Mouse (Mus musculus): ENCODE data around the gene Coq2.

Gene Coq2

GRCm38 (mm10) chr5:100658460-100658859 lies 16.5 kb downstream of the Coq2 start:
- no peak for DNase-seq (ENCODE audit: low read depth)

- DNase-seq (ENCODE audit: low read depth) = peak; percentile 52
These were observed 18.6 kb downstream of the Coq2 start for GRCm38 (mm10) chr5:100656352-100656751.

GRCm38 (mm10) chr5:100652327-100652726 lies 22.6 kb downstream of the Coq2 start:
- no peak for DNase-seq (ENCODE audit: low read depth)

DNA sequence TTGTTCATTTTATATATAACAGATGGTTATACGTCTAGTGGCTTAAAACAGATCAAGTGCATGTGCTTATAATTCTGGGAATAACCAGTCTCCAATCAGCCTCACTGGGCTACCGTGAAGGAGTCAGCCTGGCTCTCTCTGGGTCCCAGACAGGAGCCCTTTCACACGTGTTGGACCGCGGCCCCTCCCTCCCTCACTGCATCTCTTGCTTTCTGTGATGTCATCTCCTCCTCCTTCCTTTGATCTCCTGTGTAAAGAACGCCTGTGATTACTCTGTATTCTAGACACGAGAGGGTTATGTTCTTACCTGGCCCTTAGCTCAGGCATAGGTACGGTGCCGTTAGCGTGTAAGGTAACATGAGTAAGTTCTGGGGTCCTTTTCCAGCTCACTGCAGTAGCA lies 23.5 kb downstream of the Coq2 start:
- no peak for DNase-seq (ENCODE audit: low read depth)

DNA sequence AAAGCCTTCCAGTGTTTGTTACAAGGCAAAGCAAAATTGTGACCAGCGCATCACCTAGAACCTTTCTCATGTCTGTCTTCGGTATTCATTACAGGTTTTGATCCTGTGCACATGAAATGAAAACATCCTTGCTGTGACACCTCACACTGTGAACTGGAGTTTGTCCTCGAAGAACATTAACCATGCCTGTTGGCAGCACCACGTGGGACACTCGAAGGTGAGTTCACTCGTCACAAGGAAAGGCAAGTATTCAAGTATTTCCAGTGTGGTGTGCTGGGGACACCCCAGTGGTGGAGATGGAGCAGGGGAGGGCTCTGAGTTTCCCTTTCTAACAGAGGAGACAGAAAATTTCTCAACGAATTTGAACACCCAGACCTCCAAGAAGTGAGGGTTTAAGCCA lies 24.0 kb downstream of the Coq2 start:
- no peak for DNase-seq (ENCODE audit: low read depth)

DNA sequence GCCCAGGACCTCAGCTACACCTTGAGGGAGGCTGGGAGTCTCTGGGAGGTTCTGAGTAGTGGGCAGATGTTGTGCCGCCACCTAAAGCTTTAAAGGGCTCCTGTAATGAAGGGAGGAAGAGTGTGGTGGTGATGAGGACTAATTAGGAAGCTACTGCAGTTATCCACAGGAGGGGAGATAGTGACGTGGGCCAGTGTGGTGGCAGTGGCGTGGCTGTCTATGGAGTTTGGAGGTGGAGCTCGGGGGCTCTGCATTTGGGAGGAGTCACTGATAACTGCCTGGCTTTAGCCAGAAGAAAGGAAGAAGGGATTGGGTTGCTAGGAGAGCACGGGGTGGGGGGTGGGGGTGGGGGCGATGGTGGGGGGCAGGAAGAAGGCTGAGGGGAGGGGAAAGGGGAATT lies 26.4 kb downstream of the Coq2 start:
- DNase-seq (ENCODE audit: low read depth) = no peak

- no peak for DNase-seq (ENCODE audit: low read depth)
These were observed 26.9 kb downstream of the Coq2 start for GRCm38 (mm10) chr5:100648046-100648445.

- no peak for DNase-seq (ENCODE audit: low read depth)
These were observed 28.4 kb downstream of the Coq2 start for GRCm38 (mm10) chr5:100646558-100646957.

DNA sequence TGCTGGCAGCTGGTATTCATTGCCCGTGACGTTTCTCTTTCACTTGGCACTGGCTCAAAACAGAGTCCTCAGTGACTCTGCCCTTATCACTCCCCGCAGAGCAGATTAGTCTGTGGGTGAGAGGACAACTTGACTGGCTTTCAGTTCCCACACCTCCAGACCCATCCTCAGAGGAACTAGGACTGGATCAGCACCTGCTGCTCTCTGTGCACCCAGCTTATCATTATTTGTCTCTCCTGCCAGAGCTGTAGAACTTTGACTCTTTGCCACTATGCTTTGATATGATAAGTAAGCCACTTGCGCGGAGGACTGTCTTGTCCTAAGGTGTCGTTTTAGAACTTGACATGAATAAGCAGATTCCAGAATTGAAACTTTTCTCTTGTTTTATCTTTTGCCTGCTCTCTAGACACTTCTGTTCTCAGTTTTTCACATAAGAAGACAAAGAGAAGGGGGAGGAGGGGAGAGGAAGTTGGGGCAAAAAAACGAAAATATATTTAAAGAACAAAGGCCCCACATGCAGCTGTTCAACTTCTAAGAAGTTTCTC lies 30.9 kb downstream of the Coq2 start:
- peak; percentile 48 for DNase-seq (ENCODE audit: low read depth)

DNA sequence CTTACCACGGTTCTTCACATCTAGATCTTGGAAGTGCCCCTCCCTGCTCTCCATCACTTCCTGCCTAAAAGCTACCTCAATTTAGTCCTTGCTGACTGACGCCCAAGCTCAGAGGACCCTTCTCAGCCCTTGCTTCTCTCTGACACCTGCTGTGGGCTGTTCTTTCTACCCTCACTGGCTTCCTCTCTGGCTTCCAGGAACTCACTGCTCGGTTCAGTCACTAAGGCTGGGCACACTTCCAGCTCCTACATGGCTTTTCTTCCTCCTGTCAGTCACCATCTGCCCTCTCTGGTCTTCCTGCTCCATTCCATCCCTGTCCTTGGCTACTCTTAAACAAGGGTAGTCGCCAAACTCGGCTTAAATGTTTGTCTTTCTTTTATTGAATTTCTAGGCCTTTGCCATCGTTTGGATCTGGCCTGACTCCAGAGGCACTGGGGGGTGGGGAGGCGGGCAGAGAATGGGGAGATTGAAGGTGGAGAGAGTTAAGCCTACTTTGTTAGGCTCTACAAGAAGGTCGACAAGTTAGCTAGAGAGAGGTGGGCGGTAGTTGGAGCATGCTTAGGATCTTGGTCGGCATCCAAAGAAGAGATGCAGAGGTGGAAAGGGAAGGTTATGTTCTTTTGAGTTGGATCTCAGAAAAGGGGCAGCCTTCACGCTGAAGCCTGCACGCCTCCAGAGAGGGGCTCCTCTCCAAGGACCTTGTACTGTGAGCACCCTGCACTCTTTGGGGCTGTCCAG lies 31.5 kb downstream of the Coq2 start:
- no peak for DNase-seq (ENCODE audit: low read depth)

GRCm38 (mm10) chr5:100642316-100642715 lies 32.6 kb downstream of the Coq2 start:
- no peak for DNase-seq (ENCODE audit: low read depth)

DNA sequence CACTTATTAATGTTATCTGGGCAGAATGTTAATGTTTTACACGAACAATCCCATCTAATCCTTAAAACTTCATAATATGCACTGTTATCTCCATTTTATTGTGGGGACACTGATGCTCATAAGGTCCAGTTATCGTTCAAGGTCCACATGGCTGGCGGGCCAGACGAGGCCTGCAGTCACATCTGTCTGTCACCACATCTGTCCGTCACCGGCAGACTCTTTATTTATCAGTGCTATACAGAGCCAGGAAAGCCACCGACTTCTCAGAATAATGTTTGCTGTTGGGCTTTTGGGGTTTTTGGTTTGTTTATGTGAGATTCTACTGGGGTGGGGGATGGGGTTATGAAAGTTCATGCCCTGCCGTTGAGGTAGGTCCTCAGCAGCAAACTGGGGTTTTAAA lies 36.5 kb downstream of the Coq2 start:
- DNase-seq (ENCODE audit: low read depth) = no peak

DNA sequence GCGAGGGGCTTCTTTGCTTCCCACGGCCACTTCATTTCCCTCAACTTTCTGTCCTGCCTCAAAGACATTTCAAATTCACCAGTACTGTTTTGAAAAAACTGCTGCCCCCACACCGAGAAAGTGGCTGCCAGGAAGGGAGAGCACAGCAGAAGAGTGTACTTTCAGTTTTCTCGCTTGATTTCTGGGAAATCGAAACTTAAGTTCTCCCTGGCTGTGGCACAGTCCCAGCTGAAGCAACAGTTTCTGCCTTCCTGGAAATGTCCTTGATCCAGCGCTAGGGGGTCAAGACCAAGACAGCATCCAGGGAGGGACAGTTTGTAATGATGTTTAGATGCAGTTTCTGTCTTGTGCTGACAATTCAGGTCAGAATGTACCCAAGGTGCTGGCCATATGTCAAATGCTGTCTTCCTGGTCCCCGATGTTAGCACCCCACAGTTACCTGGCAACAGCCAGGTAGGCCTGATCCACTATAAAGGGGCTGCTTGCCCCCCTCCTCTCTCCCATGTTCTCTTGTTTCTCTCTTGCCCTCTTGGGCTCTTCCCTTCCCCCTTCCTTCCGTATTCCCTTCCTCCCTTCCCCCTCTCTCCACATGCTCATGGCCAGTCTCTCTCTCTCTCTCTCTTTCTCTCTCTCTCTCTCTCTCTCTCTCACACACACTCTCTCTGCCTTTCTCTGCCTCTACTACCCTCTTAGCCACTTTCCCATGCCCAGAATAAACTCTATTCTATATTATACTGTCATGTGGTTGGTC lies 38.0 kb downstream of the Coq2 start:
- DNase-seq (ENCODE audit: low read depth) = no peak

DNA sequence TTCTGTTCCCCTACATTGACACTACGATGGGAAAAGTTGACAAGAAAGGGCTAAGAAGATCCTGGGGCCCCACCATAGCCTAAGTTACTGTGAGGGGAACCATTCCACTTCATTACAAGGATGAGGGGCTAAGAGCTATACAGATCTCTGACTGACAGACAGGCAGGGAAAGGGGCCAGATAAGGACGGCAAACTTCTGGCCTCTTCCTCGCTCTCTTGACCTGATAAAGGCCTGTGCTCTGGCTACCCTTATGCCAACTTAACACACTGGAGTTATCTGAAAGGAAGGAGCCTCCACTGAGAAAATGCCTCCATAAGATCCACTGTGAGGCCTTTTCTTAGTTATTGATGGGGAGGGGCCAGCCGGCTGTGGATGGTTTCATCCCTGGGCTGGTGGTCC lies 39.0 kb downstream of the Coq2 start:
- DNase-seq (ENCODE audit: low read depth) = no peak

GRCm38 (mm10) chr5:100634885-100635478 lies 40.0 kb downstream of the Coq2 start:
- no peak for DNase-seq (ENCODE audit: low read depth)

GRCm38 (mm10) chr5:100632540-100633129 lies 42.3 kb downstream of the Coq2 start:
- DNase-seq (ENCODE audit: low read depth) = no peak

- DNase-seq (ENCODE audit: low read depth) = no peak
These were observed 46.1 kb downstream of the Coq2 start for GRCm38 (mm10) chr5:100628807-100629206.

DNA sequence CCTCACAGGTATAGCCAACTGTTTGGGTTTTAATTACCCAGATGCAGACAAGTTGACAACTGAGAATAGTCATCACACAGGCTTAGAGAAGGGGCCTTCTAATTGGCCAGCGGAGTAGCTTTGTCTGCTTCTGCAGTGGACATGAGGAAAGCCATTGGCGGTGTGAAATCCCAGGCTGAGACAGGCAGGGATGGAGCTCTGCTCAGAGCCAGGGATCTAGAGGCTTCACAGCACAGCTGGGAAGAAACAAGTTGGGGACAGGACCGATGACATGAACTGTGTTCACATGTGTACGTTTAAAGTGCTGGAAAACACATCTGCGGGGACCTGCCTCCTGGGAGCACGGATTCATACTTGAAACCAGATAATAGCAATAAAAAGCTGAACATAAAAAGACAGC lies 48.4 kb downstream of the Coq2 start:
- DNase-seq (ENCODE audit: low read depth) = no peak

- DNase-seq (ENCODE audit: low read depth) = no peak
These were observed 50.1 kb downstream of the Coq2 start for GRCm38 (mm10) chr5:100624743-100625360.

- no peak for DNase-seq (ENCODE audit: low read depth)
These were observed 52.3 kb downstream of the Coq2 start for GRCm38 (mm10) chr5:100622509-100623163.

GRCm38 (mm10) chr5:100621876-100622508 lies 52.9 kb downstream of the Coq2 start:
- no peak for DNase-seq (ENCODE audit: low read depth)

Data from c-Kit-positive CD71-negative TER-119-negative erythroid progenitor cells, embryonic 14.5 days (primary cell).